Mouse (Mus musculus) small intestine, adult 2 months (tissue): ENCODE measurements at regions not wholly inside any gene's neighbourhood (a gene's known extent, or its start where the extent isn't known, plus 50 kb on each side); places are given as distances from the start of the nearest gene placed in this dataset.

ENCODE experiments used
- CTCF ChIP-seq: fragments of 200-500 bp; IDR thresholded peaks from 2 replicates; pipeline ENCODE4 v1.5.1; 2012; ENCODE audit warnings: low read depth, mild to moderate bottlenecking, control low read depth, inconsistent platforms, low read length, moderate library complexity, mixed read lengths; ENCODE audit not compliant: insufficient replicate concordance, insufficient read length; ENCODE audit errors: extremely low read depth
- POLR2A ChIP-seq: fragments of 200-500 bp; IDR thresholded peaks from 2 replicates; pipeline ENCODE4 v1.6.1; 2012; ENCODE audit warnings: low read depth, mild to moderate bottlenecking, control low read depth, inconsistent platforms, low read length, moderate library complexity

GRCm38 (mm10) chr3:157732136-157732940 is 165.6 kb downstream of the Ptger3 start:
- TF ChIP-seq CTCF (no peak), POLR2A (no peak)
